Mouse (Mus musculus): ENCODE measurements around the gene Fam214b. TPM values are rescaled to one million over a fixed set of nuclear protein-coding genes. Genes with fewer than 3 reads are reported as not detected.

Fam214b gene
- polyA plus RNA-seq, 1 experiment, result 77.6 TPM

DNA sequence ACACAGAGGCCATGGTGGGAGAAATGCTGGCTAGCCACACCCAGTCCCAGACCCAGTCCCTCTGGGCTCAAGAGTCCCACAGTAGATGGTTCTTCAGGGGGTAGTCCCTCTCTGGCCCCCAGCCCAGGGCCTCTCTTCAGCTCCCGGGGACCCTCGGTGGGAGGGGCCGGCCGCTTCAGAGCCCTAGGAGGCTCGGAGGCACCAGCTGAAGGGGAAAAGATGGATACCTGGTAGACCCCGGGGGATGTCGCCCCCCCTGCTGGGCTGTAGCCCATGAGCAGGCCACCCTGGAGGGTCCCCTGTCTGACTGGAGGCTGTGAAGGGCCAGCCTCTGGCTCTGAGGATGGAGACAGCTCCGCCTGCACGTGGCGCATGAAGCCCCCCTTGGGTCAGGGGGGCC, 9.7 kb downstream of the Fam214b start:
- Histone ChIP-seq H3K4me3 (replicated peaks; ENCODE audit: control insufficient read depth, low read depth, low read length) (no peak overlapping the region), H3K4me1 (ENCODE audit: control insufficient read depth, insufficient read depth, low read length) (peaks cover 5% of the 10 kb centered on the region), H3K27ac (ENCODE audit: control insufficient read depth, insufficient read depth, low read depth, low read length, poor library complexity) (no peak overlapping the region)
- 90% methylated on average over 10 of the region's 10 CpGs for WGBS
- no peak for TF ChIP-seq POLR2A (IDR thresholded peaks at IDR 0.05; ENCODE audit: borderline replicate concordance, control insufficient read depth, low read depth, low read length)
- no peak for TF ChIP-seq CTCF (IDR thresholded peaks at IDR 0.05; ENCODE audit: control insufficient read depth, insufficient read depth, low read length)

DNA sequence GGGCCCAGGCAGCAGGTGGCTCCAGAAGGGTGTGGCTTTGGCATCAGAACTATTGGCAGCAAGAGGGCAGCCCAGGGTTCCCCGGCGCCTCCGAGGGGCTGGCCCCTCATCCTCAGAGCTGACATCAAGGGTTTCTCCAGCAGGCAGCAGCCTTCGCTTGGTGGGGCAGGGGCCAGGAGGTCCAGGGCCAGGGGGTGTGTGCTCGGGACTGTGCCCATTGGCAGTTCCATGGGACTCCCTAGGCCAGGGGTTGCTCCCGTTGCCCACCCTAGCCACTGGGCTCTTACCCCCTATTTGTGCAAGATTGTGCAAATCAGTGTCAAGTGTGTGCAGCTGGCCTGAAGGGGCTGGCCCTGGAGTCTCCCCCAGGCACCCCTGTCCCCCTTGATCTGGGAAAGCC, 10.2 kb downstream of the Fam214b start:
- WGBS, result 73% methylated on average over 6 of the region's 6 CpGs
- peaks cover 5% of the 10 kb centered on the region for H3K4me1 ChIP-seq (ENCODE audit: control insufficient read depth, insufficient read depth, low read length)
- H3K4me3 ChIP-seq (replicated peaks; ENCODE audit: control insufficient read depth, low read depth, low read length), result no peak overlapping the region
- no peak for TF ChIP-seq CTCF (IDR thresholded peaks at IDR 0.05; ENCODE audit: control insufficient read depth, insufficient read depth, low read length)
- TF ChIP-seq POLR2A (IDR thresholded peaks at IDR 0.05; ENCODE audit: borderline replicate concordance, control insufficient read depth, low read depth, low read length), result no peak
- H3K27ac ChIP-seq (ENCODE audit: control insufficient read depth, insufficient read depth, low read depth, low read length, poor library complexity), result no peak overlapping the region

DNA sequence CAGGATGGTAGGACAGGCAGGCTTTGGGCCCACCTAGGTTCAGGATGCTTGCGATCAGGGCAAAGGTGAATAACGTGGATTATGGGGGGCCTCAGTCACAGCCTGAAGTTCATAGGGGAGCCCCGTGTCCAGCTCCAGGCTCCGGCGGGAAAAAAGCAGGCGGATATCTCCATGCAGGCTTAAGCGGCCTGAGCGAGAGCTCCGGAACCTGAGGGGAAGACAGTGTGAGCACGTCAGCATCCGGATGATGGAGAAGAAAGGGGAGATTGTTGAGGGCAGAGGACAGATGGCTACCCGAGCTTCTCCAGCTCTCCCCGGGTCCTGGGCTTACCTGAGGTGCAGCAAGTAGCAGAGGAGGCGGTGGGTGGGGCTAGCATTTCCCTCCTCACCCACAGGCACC, 12.5 kb downstream of the Fam214b start:
- TF ChIP-seq POLR2A (IDR thresholded peaks at IDR 0.05; ENCODE audit: borderline replicate concordance, control insufficient read depth, low read depth, low read length), result no peak
- TF ChIP-seq CTCF (IDR thresholded peaks at IDR 0.05; ENCODE audit: control insufficient read depth, insufficient read depth, low read length), result no peak
- Histone ChIP-seq H3K27ac (ENCODE audit: control insufficient read depth, insufficient read depth, low read depth, low read length, poor library complexity) (no peak overlapping the region), H3K4me1 (ENCODE audit: control insufficient read depth, insufficient read depth, low read length) (peaks cover 4% of the 10 kb centered on the region), H3K4me3 (replicated peaks; ENCODE audit: control insufficient read depth, low read depth, low read length) (no peak overlapping the region)
- WGBS, result 90% methylated on average over 14 of the region's 14 CpGs

DNA sequence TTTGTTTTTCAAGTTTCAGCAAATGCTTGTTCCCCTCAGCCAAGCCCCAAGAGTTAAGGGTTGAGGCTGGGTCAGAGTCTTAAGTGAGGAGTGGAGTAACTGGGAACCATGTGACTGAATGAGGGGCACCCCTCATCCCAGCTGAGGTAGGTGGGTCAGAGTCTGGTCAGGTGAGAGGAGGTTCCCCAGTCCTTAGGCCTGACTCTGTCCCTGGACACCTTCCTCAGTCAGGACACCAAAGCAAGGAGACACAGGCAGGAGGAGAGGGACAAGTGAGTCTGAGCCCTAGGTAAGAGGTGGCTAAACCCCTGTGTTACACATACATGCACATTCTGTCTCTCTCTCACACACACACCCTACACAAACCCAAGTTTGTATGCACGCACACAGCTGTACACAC, 13.5 kb downstream of the Fam214b start:
- TF ChIP-seq POLR2A (IDR thresholded peaks at IDR 0.05; ENCODE audit: borderline replicate concordance, control insufficient read depth, low read depth, low read length), result no peak
- TF ChIP-seq CTCF (IDR thresholded peaks at IDR 0.05; ENCODE audit: control insufficient read depth, insufficient read depth, low read length), result no peak
- Histone ChIP-seq H3K4me1 (ENCODE audit: control insufficient read depth, insufficient read depth, low read length) (peaks cover 4% of the 10 kb centered on the region), H3K27ac (ENCODE audit: control insufficient read depth, insufficient read depth, low read depth, low read length, poor library complexity) (no peak overlapping the region), H3K4me3 (replicated peaks; ENCODE audit: control insufficient read depth, low read depth, low read length) (no peak overlapping the region)
- WGBS, result 96% methylated on average over 1 of the region's 1 CpGs

DNA sequence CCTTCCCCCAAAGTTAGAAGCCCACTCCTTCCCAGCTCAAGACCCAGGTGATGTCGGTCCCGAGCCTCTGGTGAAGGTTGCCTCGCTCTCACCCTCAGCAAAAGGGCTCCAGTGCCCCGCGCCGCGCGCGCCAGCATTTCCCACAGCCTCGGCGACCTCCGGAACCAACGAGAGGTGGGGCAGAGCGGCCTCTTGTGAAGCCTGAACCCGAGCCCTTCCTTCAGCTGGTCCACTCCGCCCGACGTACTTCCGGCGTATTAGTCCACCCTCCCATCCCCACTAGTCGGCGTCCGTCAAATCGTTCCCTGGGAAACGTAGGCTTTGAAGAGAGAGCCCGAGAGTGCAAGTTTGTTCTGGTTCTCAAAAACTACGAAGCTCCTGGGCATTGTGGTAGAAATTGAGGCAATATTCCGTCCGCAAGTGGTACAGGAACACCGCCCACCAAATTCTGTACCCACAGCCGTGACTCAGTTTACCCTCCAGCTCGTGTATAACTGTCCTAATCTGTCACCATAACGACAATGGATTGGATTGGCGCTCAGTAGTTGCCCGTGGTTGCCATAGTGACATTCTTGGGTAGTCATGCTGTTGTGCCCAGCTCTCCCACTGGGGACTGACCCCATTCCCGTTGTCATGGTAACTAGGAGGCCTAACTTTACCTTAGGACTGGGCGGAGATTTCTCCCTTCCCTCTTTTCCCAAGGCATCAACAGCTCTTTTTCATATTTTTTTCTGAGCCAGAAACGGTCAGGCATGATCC, 14.6 kb downstream of the Fam214b start, which contains the start of gene Stoml2:
Stoml2 (minus strand) TSS at position 474 of the 759 bp plus-strand sequence.
- Histone ChIP-seq H3K4me3 (replicated peaks; ENCODE audit: control insufficient read depth, low read depth, low read length) (peak within 1 kb of the TSS; percentile 97), H3K27ac (ENCODE audit: control insufficient read depth, insufficient read depth, low read depth, low read length, poor library complexity) (peak within 1 kb of the TSS; percentile 83), H3K4me1 (ENCODE audit: control insufficient read depth, insufficient read depth, low read length) (peaks cover 2% of the 10 kb centered on the region; the same call in 1 of the 2 replicates)
- WGBS, result 2% methylated on average over 38 of the region's 38 CpGs
- TF ChIP-seq CTCF (IDR thresholded peaks at IDR 0.05; ENCODE audit: control insufficient read depth, insufficient read depth, low read length) (peak; percentile 35; the same call in 1 of the 2 replicates), POLR2A (IDR thresholded peaks at IDR 0.05; ENCODE audit: borderline replicate concordance, control insufficient read depth, low read depth, low read length) (peak; percentile 77; the same call in 1 of the 2 replicates)

DNA sequence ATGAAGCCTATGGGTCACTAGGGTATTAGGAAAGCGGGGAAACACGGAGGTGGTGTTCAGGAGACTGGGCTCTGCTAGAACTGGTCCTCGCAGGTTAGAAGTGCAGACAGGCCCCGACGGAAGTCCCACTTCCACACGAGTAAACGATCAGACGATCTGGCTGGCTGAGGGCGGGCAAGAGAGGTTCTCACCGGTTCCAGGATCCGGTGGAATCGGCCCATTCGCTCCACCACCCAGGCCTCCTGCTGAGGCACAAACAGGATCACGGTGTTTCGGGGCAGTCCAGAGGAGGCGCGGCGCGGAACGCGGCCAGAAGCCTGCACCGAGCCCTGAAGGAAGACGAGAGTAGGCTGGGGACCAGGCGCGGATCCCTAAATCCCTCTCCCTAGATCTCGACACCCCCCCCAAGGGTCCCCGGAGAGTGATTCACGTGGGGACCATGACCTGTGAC, 15.2 kb downstream of the Fam214b start:
- Histone ChIP-seq H3K27ac (ENCODE audit: control insufficient read depth, insufficient read depth, low read depth, low read length, poor library complexity) (peak overlapping the region; percentile 83), H3K4me1 (ENCODE audit: control insufficient read depth, insufficient read depth, low read length) (peaks cover 2% of the 10 kb centered on the region; the same call in 1 of the 2 replicates), H3K4me3 (replicated peaks; ENCODE audit: control insufficient read depth, low read depth, low read length) (peak overlapping the region; percentile 97)
- TF ChIP-seq POLR2A (IDR thresholded peaks at IDR 0.05; ENCODE audit: borderline replicate concordance, control insufficient read depth, low read depth, low read length), result no peak
- TF ChIP-seq CTCF (IDR thresholded peaks at IDR 0.05; ENCODE audit: control insufficient read depth, insufficient read depth, low read length), result no peak
- WGBS, result 3% methylated on average over 28 of the region's 28 CpGs

DNA sequence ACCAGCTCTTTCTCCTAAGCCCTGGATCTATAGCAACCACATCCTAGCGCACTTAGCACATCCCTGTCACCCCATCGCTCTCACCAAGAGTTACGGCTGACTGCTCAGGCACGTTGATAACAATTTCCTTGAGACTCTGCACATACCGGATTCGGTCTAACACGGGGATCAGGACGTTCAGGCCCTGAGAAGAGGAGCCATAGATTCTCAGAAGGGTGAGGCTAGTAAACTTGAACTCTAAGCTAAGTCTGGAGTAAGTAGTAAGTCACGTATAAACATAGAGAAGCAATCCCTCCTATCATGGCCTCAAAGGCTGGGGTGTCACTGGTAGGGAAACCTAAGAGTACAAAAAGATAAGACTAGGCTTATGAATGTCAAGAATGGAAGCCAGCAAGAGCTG, 15.7 kb downstream of the Fam214b start:
- TF ChIP-seq POLR2A (IDR thresholded peaks at IDR 0.05; ENCODE audit: borderline replicate concordance, control insufficient read depth, low read depth, low read length), result no peak
- no peak for TF ChIP-seq CTCF (IDR thresholded peaks at IDR 0.05; ENCODE audit: control insufficient read depth, insufficient read depth, low read length)
- WGBS, result 76% methylated on average over 9 of the region's 9 CpGs
- Histone ChIP-seq H3K27ac (ENCODE audit: control insufficient read depth, insufficient read depth, low read depth, low read length, poor library complexity) (no peak overlapping the region; the same call in 1 of the 2 replicates), H3K4me3 (replicated peaks; ENCODE audit: control insufficient read depth, low read depth, low read length) (peak overlapping the region; percentile 97), H3K4me1 (ENCODE audit: control insufficient read depth, insufficient read depth, low read length) (peaks cover 2% of the 10 kb centered on the region; the same call in 1 of the 2 replicates)

DNA sequence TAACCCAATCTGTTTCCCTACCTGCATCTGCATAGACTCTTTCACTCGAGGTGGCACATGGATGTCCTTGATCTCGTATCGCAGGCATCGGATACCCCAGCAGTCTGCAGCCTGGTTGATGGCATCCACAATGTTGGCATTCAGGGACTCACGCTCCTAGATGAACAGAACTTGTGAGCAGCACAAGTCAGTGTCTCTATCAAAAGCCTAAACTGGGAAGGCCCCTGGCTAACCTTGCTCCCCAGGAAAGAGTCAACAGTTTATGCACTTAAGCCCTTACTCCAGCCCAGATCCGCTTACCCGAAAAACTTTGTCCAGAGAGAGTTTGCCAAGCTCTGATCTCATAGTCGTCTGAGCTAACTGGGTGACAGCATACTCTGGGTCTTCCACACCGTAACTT, 16.3 kb downstream of the Fam214b start:
- no peak overlapping the region for H3K27ac ChIP-seq (ENCODE audit: control insufficient read depth, insufficient read depth, low read depth, low read length, poor library complexity)
- WGBS, result 92% methylated on average over 9 of the region's 9 CpGs
- peaks cover 2% of the 10 kb centered on the region; the same call in 1 of the 2 replicates for H3K4me1 ChIP-seq (ENCODE audit: control insufficient read depth, insufficient read depth, low read length)
- no peak for TF ChIP-seq POLR2A (IDR thresholded peaks at IDR 0.05; ENCODE audit: borderline replicate concordance, control insufficient read depth, low read depth, low read length)
- no peak for TF ChIP-seq CTCF (IDR thresholded peaks at IDR 0.05; ENCODE audit: control insufficient read depth, insufficient read depth, low read length)
- no peak overlapping the region for H3K4me3 ChIP-seq (replicated peaks; ENCODE audit: control insufficient read depth, low read depth, low read length)
